Mouse (Mus musculus) liver, postnatal 0 days (tissue): ENCODE results near the gene Rhbdf2. TPM values are rescaled to one million over a fixed set of nuclear protein-coding genes. Genes with fewer than 3 reads are reported as not detected.
A peak's percentile ranks its signal among the peaks of the same experiment; 100 is the strongest.

Source experiments
- ATAC-seq: fragments of 200-750 bp; cut with Nextera tagmentation; 2 replicates; pipeline ENCODE4 v1.8.0; 2017; ENCODE audit warnings: mild to moderate bottlenecking, moderate library complexity
- DNase-seq: peaks from one replicate; pipeline ENCODE4 v3.0.0-alpha.2; 2016
- H3K27ac ChIP-seq: fragments of 300-500 bp; sonication (generic); 2 replicates; pipeline ENCODE4 v1.5.1; 2014; ENCODE audit warnings: antibody characterized with exemption, moderate library complexity, mild to moderate bottlenecking, low read depth
- H3K27me3 ChIP-seq: fragments of 300-500 bp; sonication (generic); 2 replicates; pipeline ENCODE4 v1.6.1; 2014; ENCODE audit warnings: low read length, control low read depth, mixed read lengths; ENCODE audit not compliant: insufficient read depth
- H3K36me3 ChIP-seq: fragments of 300-500 bp; sonication (generic); replicated peaks from 2 replicates; pipeline ENCODE4 v1.6.1; 2014; ENCODE audit warnings: mild to moderate bottlenecking, control low read depth, low read length, moderate library complexity, mixed read lengths; ENCODE audit not compliant: insufficient read depth
- H3K4me1 ChIP-seq: fragments of 300-500 bp; sonication (generic); 2 replicates; pipeline ENCODE4 v1.6.1; 2014; ENCODE audit warnings: antibody characterized with exemption, mild to moderate bottlenecking, control low read depth; ENCODE audit not compliant: insufficient read depth
- H3K4me2 ChIP-seq: fragments of 300-500 bp; sonication (generic); 2 replicates; pipeline ENCODE4 v1.6.1; 2014; ENCODE audit warnings: low read depth, mild to moderate bottlenecking, low read length, moderate library complexity, mixed read lengths
- H3K4me3 ChIP-seq: fragments of 300-500 bp; sonication (generic); 2 replicates; pipeline ENCODE4 v1.5.1; 2014; ENCODE audit warnings: low read depth, low read length
- H3K9ac ChIP-seq: fragments of 300-500 bp; sonication (generic); replicated peaks from 2 replicates; pipeline ENCODE4 v1.6.1; 2014; ENCODE audit warnings: mild to moderate bottlenecking, moderate library complexity
- H3K9me3 ChIP-seq: fragments of 300-500 bp; sonication (generic); 2 replicates; pipeline ENCODE4 v1.6.1; 2016; ENCODE audit warnings: mild to moderate bottlenecking, control low read depth, low read length, mixed read lengths
- CTCF ChIP-seq: sonication (generic); IDR thresholded peaks from 2 replicates; pipeline ENCODE4 v1.5.1; 2016; ENCODE audit warnings: antibody characterized with exemption, low read depth
- EP300 ChIP-seq: IDR thresholded peaks from 2 replicates; pipeline ENCODE4 v1.6.1; 2016; ENCODE audit warnings: antibody characterized with exemption, low read depth, mild to moderate bottlenecking
- WGBS: fragments of 180-500 bp; shearing (Covaris S2); extraction: QIAGEN DNeasy Blood & Tissue Kit; methylation state at CpG from one replicate; pipeline ENCODE4 v1.1.7; 2014; ENCODE audit not compliant: insufficient replicate concordance; 5-methylcytosine and 5-hydroxymethylcytosine counted together
- polyA plus RNA-seq: library from polyadenylated mRNA; unstranded; fragments of >200 nt; fragmentation: Nextera tagmentation; extraction: Ambion mirVana; gene quantifications from 2 replicates; pipeline ENCODE4 v1.2.1, GENCODE M21; 2015

Rhbdf2 gene
- polyA plus RNA-seq, 1 experiment from 2014 or later, result 4.9 TPM

DNA sequence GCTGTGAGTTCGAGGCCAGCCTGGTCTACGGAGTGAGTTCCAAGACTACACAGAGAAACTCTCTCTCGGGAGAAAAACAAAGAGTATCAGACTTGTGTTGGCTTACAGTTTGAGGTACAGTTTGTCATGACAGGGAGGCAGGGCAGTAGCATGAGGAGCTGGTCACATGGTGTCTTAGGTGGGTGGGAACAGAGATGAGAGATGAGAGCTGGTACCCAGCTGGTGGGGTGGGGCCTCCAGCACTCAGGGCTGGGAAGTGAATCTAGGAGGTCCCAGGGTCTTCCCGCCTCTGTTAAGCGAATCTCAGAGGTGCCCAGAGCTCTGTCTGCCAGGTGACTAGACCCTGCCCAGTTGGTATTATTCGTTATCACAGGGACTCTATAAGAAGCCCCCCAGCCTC lies 2.7 kb upstream of the Rhbdf2 start:
- no peak for ATAC-seq
- Histone ChIP-seq H3K9me3 (no peaks in the 10 kb centered on the region), H3K27ac (no peak overlapping the region), H3K4me2 (no peak overlapping the region), H3K4me3 (no peak overlapping the region), H3K36me3 (no peaks in the 10 kb centered on the region), H3K27me3 (no peaks in the 10 kb centered on the region), H3K4me1 (peaks cover 15% of the 10 kb centered on the region), H3K9ac (no peak overlapping the region)
- TF ChIP-seq CTCF (no peak), EP300 (no peak)
- DNase-seq, result no peak
- WGBS, result 79% methylated on average over 6 of the region's 6 CpGs

GRCm38 (mm10) chr11:116628712-116629111 lies 1.9 kb upstream of the Rhbdf2 start:
- H3K4me2 ChIP-seq, result no peak overlapping the region
- peak; percentile 99 for TF ChIP-seq CTCF
- TF ChIP-seq EP300, result no peak
- H3K27ac ChIP-seq, result no peak overlapping the region
- no peak overlapping the region for H3K4me3 ChIP-seq
- ATAC-seq (peak; percentile 21; the same call in 1 of the 2 replicates), DNase-seq (peak; percentile 90)
- no peaks in the 10 kb centered on the region for H3K27me3 ChIP-seq
- no peaks in the 10 kb centered on the region for H3K9me3 ChIP-seq
- 60% methylated on average over 9 of the region's 9 CpGs for WGBS
- no peaks in the 10 kb centered on the region for H3K36me3 ChIP-seq
- H3K9ac ChIP-seq, result no peak overlapping the region
- H3K4me1 ChIP-seq, result peaks cover 17% of the 10 kb centered on the region

- no peak overlapping the region for H3K4me2 ChIP-seq
- no peaks in the 10 kb centered on the region for H3K36me3 ChIP-seq
- no peak overlapping the region for H3K4me3 ChIP-seq
- H3K27me3 ChIP-seq, result no peaks in the 10 kb centered on the region
- H3K9ac ChIP-seq, result no peak overlapping the region
- H3K27ac ChIP-seq, result no peak overlapping the region
- 32% methylated on average over 10 of the region's 10 CpGs for WGBS
- ATAC-seq, result no peak
- TF ChIP-seq CTCF (peak; percentile 62), EP300 (no peak)
- DNase-seq, result peak; percentile 68
- H3K4me1 ChIP-seq, result peaks cover 26% of the 10 kb centered on the region
- no peaks in the 10 kb centered on the region for H3K9me3 ChIP-seq
These were observed 527 bp upstream of the Rhbdf2 start for GRCm38 (mm10) chr11:116627072-116628020.

- Histone ChIP-seq H3K4me2 (no peak overlapping the region), H3K9me3 (no peaks in the 10 kb centered on the region), H3K4me1 (peaks cover 43% of the 10 kb centered on the region), H3K27ac (0 out of 2 replicates have a peak overlapping the region, but pooled peaks have one; percentile 41), H3K27me3 (no peaks in the 10 kb centered on the region), H3K9ac (no peak overlapping the region), H3K36me3 (no peaks in the 10 kb centered on the region), H3K4me3 (no peak overlapping the region)
- 63% methylated on average over 17 of the region's 17 CpGs for WGBS
- no peak for ATAC-seq
- TF ChIP-seq CTCF (peak; percentile 88), EP300 (no peak)
- DNase-seq, result peak; percentile 85
These were observed 1.5 kb downstream of the Rhbdf2 start for GRCm38 (mm10) chr11:116625081-116626000.

GRCm38 (mm10) chr11:116624131-116624832 lies 2.5 kb downstream of the Rhbdf2 start:
- Histone ChIP-seq H3K4me1 (peaks cover 53% of the 10 kb centered on the region), H3K27me3 (no peaks in the 10 kb centered on the region), H3K9ac (peak overlapping the region; percentile 88), H3K4me3 (peak overlapping the region; percentile 88), H3K4me2 (peak overlapping the region; percentile 86), H3K9me3 (no peaks in the 10 kb centered on the region), H3K27ac (peak overlapping the region; percentile 89), H3K36me3 (no peaks in the 10 kb centered on the region)
- peak; percentile 96 for DNase-seq
- 18% methylated on average over 28 of the region's 42 CpGs for WGBS
- ATAC-seq, result peak; percentile 78
- TF ChIP-seq CTCF (no peak), EP300 (no peak)
